Mouse (Mus musculus) erythroblast, embryonic 14.5 days (primary cell): ENCODE measurements around the gene Kdm8.

Experiments used
- GATA1 ChIP-seq: IDR thresholded peaks from 2 replicates; pipeline ENCODE4 v1.6.1; 2012; ENCODE audit warnings: low read length, inconsistent platforms, mixed read lengths
- TAL1 ChIP-seq: IDR thresholded peaks from 3 replicates; pipeline ENCODE4 v1.6.1; 2012; ENCODE audit warnings: low read length, inconsistent platforms, mixed read lengths

DNA sequence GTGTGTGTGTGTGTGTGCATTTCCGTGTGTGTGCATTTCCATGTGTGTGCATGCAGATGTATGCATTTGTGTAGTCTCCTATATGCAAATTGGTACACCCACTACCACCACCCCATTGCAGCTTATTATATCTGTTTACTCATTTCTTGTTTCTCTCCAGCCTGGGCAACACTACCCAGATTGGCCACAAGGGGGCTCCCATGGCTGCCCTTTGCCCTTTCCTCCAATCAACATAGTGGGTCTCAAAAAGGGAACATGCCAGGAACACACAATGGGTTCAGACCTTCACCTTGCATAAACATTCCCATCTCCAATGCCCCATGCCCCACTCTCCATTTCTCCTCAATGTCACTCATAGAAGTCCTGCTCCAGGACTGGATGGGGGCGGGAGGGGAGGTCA lies 24.3 kb upstream of the Kdm8 start:
- TF ChIP-seq GATA1 = no peak
- no peak for TF ChIP-seq TAL1
